Mouse (Mus musculus): ENCODE data around the gene Tsen34.
"Not testable (repeated sequence)": the region's sequence is repeated elsewhere in the genome, so short reads cannot be mapped to it uniquely, and the experiment has no call there.

Tsen34 gene

DNA sequence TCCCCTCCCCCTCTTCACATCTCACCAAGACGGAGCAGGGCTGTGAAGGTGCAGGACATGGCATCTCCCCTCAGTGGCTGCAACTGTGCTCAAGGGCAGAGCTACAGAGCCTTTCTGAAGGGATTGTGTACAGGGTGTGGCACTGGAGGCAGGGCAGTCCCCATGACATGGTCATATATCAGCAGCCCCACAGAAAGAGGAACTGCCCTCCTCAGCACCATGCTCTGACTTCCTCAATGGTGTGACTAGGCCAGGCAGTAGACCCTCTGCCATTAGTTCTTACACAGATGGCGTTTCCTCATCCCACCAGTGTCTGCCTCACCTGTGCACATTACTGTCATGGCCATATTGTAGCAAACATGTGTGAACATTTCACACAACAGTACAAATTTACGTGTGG lies 27.6 kb downstream of the Tsen34 start, which contains the start of gene Pirb:
Pirb (minus strand) TSS at position 124 of the 400 bp plus-strand sequence.
- DNase-seq (ENCODE audit: low spot score in 2 of 2) = not testable (repeated sequence)

DNA sequence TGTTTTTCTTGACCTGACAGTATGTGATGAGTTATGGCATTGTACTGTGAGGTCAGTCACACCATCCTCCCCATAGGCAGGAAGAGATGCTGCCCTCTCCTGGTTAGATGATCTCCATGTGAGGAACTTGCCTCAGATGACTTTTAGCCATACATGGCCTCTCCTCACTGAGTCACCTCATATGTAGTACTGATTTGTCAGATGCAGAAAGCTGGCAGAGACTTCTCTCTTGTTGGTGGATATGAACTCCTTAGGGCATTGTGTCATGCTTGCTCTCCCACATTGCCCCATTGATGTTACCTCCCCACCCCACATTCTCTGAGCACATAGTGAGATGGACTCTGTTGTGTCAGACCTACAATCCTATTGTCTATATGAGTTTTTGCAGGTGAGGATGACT lies 32.8 kb downstream of the Tsen34 start:
- DNase-seq (ENCODE audit: low spot score in 2 of 2) = not testable (repeated sequence)

DNA sequence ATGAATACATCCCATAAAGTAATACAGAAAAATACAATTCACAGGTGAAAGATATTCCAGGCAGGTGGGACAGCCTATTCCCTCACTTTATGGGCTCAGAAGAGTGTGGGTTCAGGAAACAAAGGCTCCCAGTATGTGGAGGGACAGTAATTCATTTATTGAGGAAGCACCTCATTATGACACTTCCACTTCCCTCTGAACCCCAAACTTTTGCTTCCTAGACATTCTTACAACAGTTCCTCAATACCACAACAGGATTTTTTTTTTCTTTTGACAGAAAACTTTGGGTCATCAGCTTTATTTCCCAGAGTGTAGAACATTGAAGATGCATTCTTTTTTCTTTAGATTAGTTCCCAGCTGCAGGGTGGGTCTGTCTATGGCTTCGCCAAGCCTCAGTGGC lies 40.0 kb downstream of the Tsen34 start:
- DNase-seq (ENCODE audit: low spot score in 2 of 2) = not testable (repeated sequence)
